Mouse (Mus musculus) brain, embryonic 14.5 days (tissue): ENCODE measurements around the gene Hcfc2.

Experiments
- CTCF ChIP-seq: fragments of 200-500 bp; IDR thresholded peaks from 2 replicates; pipeline ENCODE4 v1.5.1; 2012; ENCODE audit warnings: inconsistent platforms, mild to moderate bottlenecking, moderate library complexity, borderline replicate concordance; ENCODE audit not compliant: insufficient read depth, insufficient read length; ENCODE audit errors: extremely low read depth
- POLR2A ChIP-seq: fragments of 200-500 bp; IDR thresholded peaks from 2 replicates; pipeline ENCODE4 v1.6.1; 2012; ENCODE audit warnings: mild to moderate bottlenecking, inconsistent platforms, borderline replicate concordance; ENCODE audit not compliant: poor library complexity, insufficient read depth, insufficient read length, severe bottlenecking; ENCODE audit errors: extremely low read depth

- no peak for TF ChIP-seq CTCF
- TF ChIP-seq POLR2A = no peak
These were observed 5.5 kb upstream of the Hcfc2 start, which contains the start of gene Glt8d2 for GRCm38 (mm10) chr10:82690494-82690893.
